Mouse (Mus musculus): ENCODE measurements around the gene Zfp622. TPM values are rescaled to one million over a fixed set of nuclear protein-coding genes. Genes with fewer than 3 reads are reported as not detected.

The Zfp622 gene
- total RNA-seq, 1 experiment, result 65.9 TPM

GRCm38 (mm10) chr15:26008621-26009020 lies 24.5 kb downstream of the Zfp622 start:
- no peak for DNase-seq (ENCODE audit: low read depth, low spot score)
- Histone ChIP-seq H3K4me3 (ENCODE audit: insufficient read depth in 1 of 2, low read depth in 1 of 2, low read length in 2 of 2, poor library complexity in 1 of 2, severe bottlenecking in 1 of 2) (no peak overlapping the region), H3K27ac (ENCODE audit: insufficient read depth, low read depth, low read length, poor library complexity, severe bottlenecking) (no peak overlapping the region), H3K36me3 (ENCODE audit: control insufficient read depth, insufficient read depth, low read length, poor library complexity, severe bottlenecking) (no peaks in the 10 kb centered on the region), H3K9me3 (ENCODE audit: control insufficient read depth, insufficient read depth, low read depth, low read length) (no peaks in the 10 kb centered on the region), H3K9ac (ENCODE audit: insufficient read depth, low read depth, low read length, poor library complexity, severe bottlenecking) (no peak overlapping the region), H3K4me1 (ENCODE audit: control insufficient read depth in 2 of 2, insufficient read depth in 2 of 2, low read length in 2 of 2, poor library complexity in 1 of 2) (no peaks in the 10 kb centered on the region)
- in situ Hi-C loops (cut with MboI; ENCODE audit: low sequenced_read_pairs in 2 of 2, unreplicated experiment in 2 of 2), result loop anchor here in 1 of 2 experiments (10.0 kb wide), 1 partner anchor 316 kb away; no protein-coding TSS in a partner anchor
- TF ChIP-seq CHD2 (IDR thresholded peaks at IDR 0.05; ENCODE audit: low read depth, low read length) (no peak), MAFK (IDR thresholded peaks at IDR 0.05; ENCODE audit: insufficient read depth, low read depth, low read length) (no peak), HCFC1 (IDR thresholded peaks at IDR 0.05; ENCODE audit: borderline replicate concordance, insufficient read depth, low read length) (no peak), ZNF384 (IDR thresholded peaks at IDR 0.05; ENCODE audit: low read depth, low read length) (no peak)

GRCm38 (mm10) chr15:26012891-26013290 lies 28.7 kb downstream of the Zfp622 start:
- H3K4me3 ChIP-seq (ENCODE audit: insufficient read depth in 1 of 2, low read depth in 1 of 2, low read length in 2 of 2, poor library complexity in 1 of 2, severe bottlenecking in 1 of 2), result no peak overlapping the region
- H3K9me3 ChIP-seq (ENCODE audit: control insufficient read depth, insufficient read depth, low read depth, low read length), result no peaks in the 10 kb centered on the region
- no peak for DNase-seq (ENCODE audit: low read depth, low spot score)
- no peak for TF ChIP-seq CHD2 (IDR thresholded peaks at IDR 0.05; ENCODE audit: low read depth, low read length)
- no peak for TF ChIP-seq ZNF384 (IDR thresholded peaks at IDR 0.05; ENCODE audit: low read depth, low read length)
- TF ChIP-seq HCFC1 (IDR thresholded peaks at IDR 0.05; ENCODE audit: borderline replicate concordance, insufficient read depth, low read length), result no peak
- H3K9ac ChIP-seq (ENCODE audit: insufficient read depth, low read depth, low read length, poor library complexity, severe bottlenecking), result no peak overlapping the region
- H3K27ac ChIP-seq (ENCODE audit: insufficient read depth, low read depth, low read length, poor library complexity, severe bottlenecking), result no peak overlapping the region
- no peaks in the 10 kb centered on the region for H3K36me3 ChIP-seq (ENCODE audit: control insufficient read depth, insufficient read depth, low read length, poor library complexity, severe bottlenecking)
- in situ Hi-C loops (cut with MboI; ENCODE audit: low sequenced_read_pairs in 2 of 2, unreplicated experiment in 2 of 2), result no loop called here
- no peaks in the 10 kb centered on the region for H3K4me1 ChIP-seq (ENCODE audit: control insufficient read depth in 2 of 2, insufficient read depth in 2 of 2, low read length in 2 of 2, poor library complexity in 1 of 2)

DNA sequence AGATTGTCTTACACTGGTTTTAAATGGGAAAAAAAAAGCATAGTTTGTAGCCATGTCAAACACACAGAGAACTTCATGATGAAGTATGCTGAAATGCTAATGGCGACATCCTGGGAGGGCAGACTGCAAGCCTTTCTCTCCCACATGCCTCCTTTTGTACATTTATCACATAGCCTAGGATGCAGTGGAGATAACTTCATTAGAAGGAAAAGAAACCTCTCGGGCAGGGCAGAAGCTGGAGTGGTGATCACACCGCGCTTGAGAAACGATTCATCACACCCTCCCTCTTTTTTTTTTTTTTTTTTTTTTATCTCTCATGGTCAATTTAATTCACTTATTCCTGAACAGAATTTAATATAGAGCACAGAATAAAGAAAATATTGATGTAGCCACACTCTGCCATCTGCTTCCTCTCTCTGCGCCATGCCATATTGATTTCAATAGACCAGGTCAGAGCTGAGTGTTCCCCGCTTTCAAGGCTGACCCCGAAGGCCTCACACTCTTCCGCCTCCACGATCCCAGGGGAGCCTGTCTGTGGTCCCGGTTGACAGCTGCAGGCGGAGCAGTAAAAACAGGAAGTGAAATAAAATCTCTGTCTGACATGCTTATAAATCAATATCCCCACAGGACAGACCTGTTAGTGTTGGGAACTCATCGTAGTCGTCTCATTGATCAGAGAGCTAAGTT lies 32.0 kb downstream of the Zfp622 start:
- in situ Hi-C loops (cut with MboI; ENCODE audit: low sequenced_read_pairs in 2 of 2, unreplicated experiment in 2 of 2), result no loop called here
- no peak for DNase-seq (ENCODE audit: low read depth, low spot score)
- no peaks in the 10 kb centered on the region for H3K4me1 ChIP-seq (ENCODE audit: control insufficient read depth in 2 of 2, insufficient read depth in 2 of 2, low read length in 2 of 2, poor library complexity in 1 of 2)

GRCm38 (mm10) chr15:26021721-26022120 lies 37.6 kb downstream of the Zfp622 start:
- Histone ChIP-seq H3K9me3 (ENCODE audit: control insufficient read depth, insufficient read depth, low read depth, low read length) (no peaks in the 10 kb centered on the region), H3K27ac (ENCODE audit: insufficient read depth, low read depth, low read length, poor library complexity, severe bottlenecking) (no peak overlapping the region), H3K4me1 (ENCODE audit: control insufficient read depth in 2 of 2, insufficient read depth in 2 of 2, low read length in 2 of 2, poor library complexity in 1 of 2) (no peaks in the 10 kb centered on the region), H3K9ac (ENCODE audit: insufficient read depth, low read depth, low read length, poor library complexity, severe bottlenecking) (no peak overlapping the region), H3K36me3 (ENCODE audit: control insufficient read depth, insufficient read depth, low read length, poor library complexity, severe bottlenecking) (no peaks in the 10 kb centered on the region), H3K4me3 (ENCODE audit: insufficient read depth in 1 of 2, low read depth in 1 of 2, low read length in 2 of 2, poor library complexity in 1 of 2, severe bottlenecking in 1 of 2) (no peak overlapping the region)
- in situ Hi-C loops (cut with MboI; ENCODE audit: low sequenced_read_pairs in 2 of 2, unreplicated experiment in 2 of 2), result no loop called here
- no peak for DNase-seq (ENCODE audit: low read depth, low spot score)
- TF ChIP-seq CHD2 (IDR thresholded peaks at IDR 0.05; ENCODE audit: low read depth, low read length) (no peak), HCFC1 (IDR thresholded peaks at IDR 0.05; ENCODE audit: borderline replicate concordance, insufficient read depth, low read length) (no peak), ZNF384 (IDR thresholded peaks at IDR 0.05; ENCODE audit: low read depth, low read length) (no peak), MAFK (IDR thresholded peaks at IDR 0.05; ENCODE audit: insufficient read depth, low read depth, low read length) (no peak), ZC3H11A (IDR thresholded peaks at IDR 0.05; ENCODE audit: borderline replicate concordance, low read depth, low read length) (no peak)

More for the DNA sequence above, 32.0 kb downstream of the Zfp622 start:
- Histone ChIP-seq H3K36me3 (ENCODE audit: control insufficient read depth, insufficient read depth, low read length, poor library complexity, severe bottlenecking) (no peaks in the 10 kb centered on the region), H3K9me3 (ENCODE audit: control insufficient read depth, insufficient read depth, low read depth, low read length) (no peaks in the 10 kb centered on the region), H3K27ac (ENCODE audit: insufficient read depth, low read depth, low read length, poor library complexity, severe bottlenecking) (no peak overlapping the region), H3K4me3 (ENCODE audit: insufficient read depth in 1 of 2, low read depth in 1 of 2, low read length in 2 of 2, poor library complexity in 1 of 2, severe bottlenecking in 1 of 2) (no peak overlapping the region), H3K9ac (ENCODE audit: insufficient read depth, low read depth, low read length, poor library complexity, severe bottlenecking) (no peak overlapping the region)
- TF ChIP-seq HCFC1 (IDR thresholded peaks at IDR 0.05; ENCODE audit: borderline replicate concordance, insufficient read depth, low read length) (no peak), ZNF384 (IDR thresholded peaks at IDR 0.05; ENCODE audit: low read depth, low read length) (no peak), ZC3H11A (IDR thresholded peaks at IDR 0.05; ENCODE audit: borderline replicate concordance, low read depth, low read length) (no peak), MAFK (IDR thresholded peaks at IDR 0.05; ENCODE audit: insufficient read depth, low read depth, low read length) (no peak), CHD2 (IDR thresholded peaks at IDR 0.05; ENCODE audit: low read depth, low read length) (no peak)

DNA sequence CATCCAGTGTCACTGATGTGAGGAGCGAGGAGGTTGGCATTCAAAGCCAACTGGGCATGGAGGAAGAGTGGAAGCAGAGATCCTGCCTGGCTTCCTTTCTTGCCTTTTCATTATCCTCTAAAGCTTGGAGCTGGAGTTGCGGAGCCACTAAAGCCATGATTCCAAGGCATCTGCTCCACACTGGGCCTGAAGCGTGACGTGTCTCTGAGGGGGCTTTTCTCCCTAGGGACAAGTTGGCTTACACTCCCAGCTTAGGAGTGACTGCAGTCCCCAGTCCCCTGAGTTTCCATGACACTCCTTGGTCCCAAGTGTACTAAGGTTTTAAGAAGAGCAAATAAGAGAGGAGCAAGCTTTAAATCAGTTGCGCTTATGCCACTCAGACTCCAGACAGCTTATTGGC lies 38.5 kb downstream of the Zfp622 start:
- in situ Hi-C loops (cut with MboI; ENCODE audit: low sequenced_read_pairs in 2 of 2, unreplicated experiment in 2 of 2), result no loop called here
- DNase-seq (ENCODE audit: low read depth, low spot score), result no peak
- Histone ChIP-seq H3K27ac (ENCODE audit: insufficient read depth, low read depth, low read length, poor library complexity, severe bottlenecking) (no peak overlapping the region), H3K9ac (ENCODE audit: insufficient read depth, low read depth, low read length, poor library complexity, severe bottlenecking) (no peak overlapping the region), H3K4me3 (ENCODE audit: insufficient read depth in 1 of 2, low read depth in 1 of 2, low read length in 2 of 2, poor library complexity in 1 of 2, severe bottlenecking in 1 of 2) (no peak overlapping the region), H3K9me3 (ENCODE audit: control insufficient read depth, insufficient read depth, low read depth, low read length) (no peaks in the 10 kb centered on the region), H3K4me1 (ENCODE audit: control insufficient read depth in 2 of 2, insufficient read depth in 2 of 2, low read length in 2 of 2, poor library complexity in 1 of 2) (no peaks in the 10 kb centered on the region), H3K36me3 (ENCODE audit: control insufficient read depth, insufficient read depth, low read length, poor library complexity, severe bottlenecking) (no peaks in the 10 kb centered on the region)
- no peak for TF ChIP-seq MAFK (IDR thresholded peaks at IDR 0.05; ENCODE audit: insufficient read depth, low read depth, low read length)
- TF ChIP-seq HCFC1 (IDR thresholded peaks at IDR 0.05; ENCODE audit: borderline replicate concordance, insufficient read depth, low read length), result no peak
- TF ChIP-seq ZC3H11A (IDR thresholded peaks at IDR 0.05; ENCODE audit: borderline replicate concordance, low read depth, low read length), result no peak
- TF ChIP-seq CHD2 (IDR thresholded peaks at IDR 0.05; ENCODE audit: low read depth, low read length), result no peak
- TF ChIP-seq ZNF384 (IDR thresholded peaks at IDR 0.05; ENCODE audit: low read depth, low read length), result no peak

Data from ES-E14 (cell line).